Mouse (Mus musculus): ENCODE measurements at regions not wholly inside any gene's neighbourhood (a gene's known extent, or its start where the extent isn't known, plus 50 kb on each side); places are given as distances from the start of the nearest gene placed in this dataset.

DNA sequence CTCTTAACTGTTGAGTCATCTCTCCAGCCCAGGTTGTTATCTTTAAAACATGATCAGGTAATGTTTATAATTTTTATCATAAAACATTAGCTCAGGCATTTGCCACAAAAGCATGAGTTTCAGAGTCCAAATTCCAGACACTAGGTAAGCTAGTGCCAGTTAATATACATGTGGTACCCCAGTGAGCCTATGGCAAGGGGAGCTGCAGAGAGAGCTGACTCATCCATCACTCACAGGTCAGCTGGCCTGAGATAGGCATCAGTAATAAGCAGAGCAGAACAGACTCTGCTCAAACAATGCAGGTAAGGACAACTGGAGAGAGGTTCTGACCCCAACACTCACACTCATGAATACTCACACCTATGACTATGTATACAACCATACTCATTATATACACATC, 144.6 kb upstream of the Sgcd start:
- Histone ChIP-seq H3K9ac (ENCODE audit: control insufficient read depth, low read depth, low read length, poor library complexity, severe bottlenecking) (no peak overlapping the region), H3K27me3 (ENCODE audit: control insufficient read depth in 1 of 2, insufficient read depth in 2 of 2, low read length in 2 of 2) (no peaks in the 10 kb centered on the region), H3K4me3 (ENCODE audit: control insufficient read depth in 1 of 2, insufficient read depth in 1 of 2, low read depth in 2 of 2, low read length in 2 of 2) (no peak overlapping the region), H3K36me3 (ENCODE audit: control insufficient read depth in 1 of 2, insufficient read depth in 2 of 2, low read length in 2 of 2) (no peaks in the 10 kb centered on the region), H3K4me1 (ENCODE audit: control insufficient read depth in 1 of 2, insufficient read depth in 2 of 2, low read length in 2 of 2) (no peaks in the 10 kb centered on the region), H3K79me2 (ENCODE audit: control insufficient read depth, insufficient read depth, low read length, poor library complexity) (no peaks in the 10 kb centered on the region), H3K27ac (ENCODE audit: control insufficient read depth, low read depth, low read length) (no peak overlapping the region), H3K9me3 (replicated peaks; ENCODE audit: insufficient read depth, low read length) (no peaks in the 10 kb centered on the region)
- no peak for DNase-seq (ENCODE audit: low read depth, low spot score)
- TF ChIP-seq ZKSCAN1 (IDR thresholded peaks at IDR 0.05; ENCODE audit: low read depth, low read length) (no peak), HCFC1 (IDR thresholded peaks at IDR 0.05; ENCODE audit: low read depth, low read length) (no peak), CHD1 (IDR thresholded peaks at IDR 0.05; ENCODE audit: low read depth, low read length) (no peak), KAT2A (conservative IDR thresholded peaks at IDR 0.05; ENCODE audit: low read depth, low read length) (no peak), MAX (IDR thresholded peaks at IDR 0.05; ENCODE audit: low read length) (no peak), MAZ (IDR thresholded peaks at IDR 0.05; ENCODE audit: low read depth, low read length) (no peak), RAD21 (IDR thresholded peaks at IDR 0.05; ENCODE audit: low read depth, low read length) (no peak), CHD2 (IDR thresholded peaks at IDR 0.05; ENCODE audit: low read length) (no peak), ZNF384 (IDR thresholded peaks at IDR 0.05; ENCODE audit: low read depth, low read length) (no peak), ZMIZ1 (IDR thresholded peaks at IDR 0.05; ENCODE audit: low read depth, low read length) (no peak), E2F4 (IDR thresholded peaks at IDR 0.05; ENCODE audit: borderline replicate concordance, low read depth, low read length) (no peak)

DNA sequence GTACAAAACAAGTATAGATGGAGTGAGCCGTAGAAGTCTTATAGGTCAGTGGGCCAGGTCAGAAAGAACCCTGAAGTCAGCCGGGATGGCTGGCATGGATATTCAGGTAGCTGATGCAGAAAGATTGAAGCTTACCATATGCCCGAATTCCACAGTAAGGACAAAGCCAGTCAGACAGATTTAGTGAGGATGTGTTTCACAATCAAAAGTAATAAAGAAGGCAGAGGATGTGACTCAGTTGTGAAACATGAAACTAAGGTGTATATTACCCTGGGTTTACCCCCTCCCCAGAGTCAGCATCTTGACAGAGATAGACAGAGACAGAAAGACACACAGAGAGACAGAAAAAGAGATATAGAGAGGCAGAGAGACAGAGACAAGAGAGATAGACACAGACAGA, 109.3 kb upstream of the Sgcd start:
- Histone ChIP-seq H3K9me3 (replicated peaks; ENCODE audit: insufficient read depth, low read length) (no peaks in the 10 kb centered on the region), H3K4me1 (ENCODE audit: control insufficient read depth in 1 of 2, insufficient read depth in 2 of 2, low read length in 2 of 2) (no peaks in the 10 kb centered on the region), H3K4me3 (ENCODE audit: control insufficient read depth in 1 of 2, insufficient read depth in 1 of 2, low read depth in 2 of 2, low read length in 2 of 2) (no peak overlapping the region), H3K27me3 (ENCODE audit: control insufficient read depth in 1 of 2, insufficient read depth in 2 of 2, low read length in 2 of 2) (no peaks in the 10 kb centered on the region), H3K36me3 (ENCODE audit: control insufficient read depth in 1 of 2, insufficient read depth in 2 of 2, low read length in 2 of 2) (no peaks in the 10 kb centered on the region), H3K79me2 (ENCODE audit: control insufficient read depth, insufficient read depth, low read length, poor library complexity) (no peaks in the 10 kb centered on the region), H3K27ac (ENCODE audit: control insufficient read depth, low read depth, low read length) (no peak overlapping the region), H3K9ac (ENCODE audit: control insufficient read depth, low read depth, low read length, poor library complexity, severe bottlenecking) (no peak overlapping the region)
- no peak for DNase-seq (ENCODE audit: low read depth, low spot score)
- TF ChIP-seq E2F4 (IDR thresholded peaks at IDR 0.05; ENCODE audit: borderline replicate concordance, low read depth, low read length) = no peak
- TF ChIP-seq SMC3 (IDR thresholded peaks at IDR 0.05; ENCODE audit: low read depth, low read length) = no peak
- TF ChIP-seq ZC3H11A (IDR thresholded peaks at IDR 0.05; ENCODE audit: low read depth, low read length) = no peak
- no peak for TF ChIP-seq MEF2A (IDR thresholded peaks at IDR 0.05; ENCODE audit: extremely low read depth, insufficient replicate concordance, low read depth, low read length, poor library complexity, severe bottlenecking)
- no peak for TF ChIP-seq MAFK (IDR thresholded peaks at IDR 0.05; ENCODE audit: borderline replicate concordance, low read depth, low read length)
- TF ChIP-seq ETS1 (IDR thresholded peaks at IDR 0.05; ENCODE audit: low read depth, low read length) = no peak
- no peak for TF ChIP-seq BHLHE40 (IDR thresholded peaks at IDR 0.05; ENCODE audit: borderline replicate concordance, low read depth, low read length)
- no peak for TF ChIP-seq RAD21 (IDR thresholded peaks at IDR 0.05; ENCODE audit: low read depth, low read length)
- TF ChIP-seq ZMIZ1 (IDR thresholded peaks at IDR 0.05; ENCODE audit: low read depth, low read length) = no peak
- no peak for TF ChIP-seq POLR2AphosphoS2 (IDR thresholded peaks at IDR 0.05; ENCODE audit: low read length)
- TF ChIP-seq GABPA (IDR thresholded peaks at IDR 0.05; ENCODE audit: low read depth, low read length) = no peak
- no peak for TF ChIP-seq GATA1 (IDR thresholded peaks at IDR 0.05; ENCODE audit: low read depth, low read length)
- TF ChIP-seq MAZ (IDR thresholded peaks at IDR 0.05; ENCODE audit: low read depth, low read length) = no peak
- no peak for TF ChIP-seq ELF1 (IDR thresholded peaks at IDR 0.05; ENCODE audit: low read depth, low read length)
- no peak for TF ChIP-seq TBP (IDR thresholded peaks at IDR 0.05; ENCODE audit: low read depth, low read length)
